Mouse (Mus musculus) liver, postnatal 0 days (tissue): ENCODE results near the gene Actl10.

ENCODE experiments used
- CTCF ChIP-seq: sonication (generic); IDR thresholded peaks from 2 replicates; pipeline ENCODE4 v1.5.1; 2016; ENCODE audit warnings: antibody characterized with exemption, low read depth
- EP300 ChIP-seq: IDR thresholded peaks from 2 replicates; pipeline ENCODE4 v1.6.1; 2016; ENCODE audit warnings: antibody characterized with exemption, low read depth, mild to moderate bottlenecking

DNA sequence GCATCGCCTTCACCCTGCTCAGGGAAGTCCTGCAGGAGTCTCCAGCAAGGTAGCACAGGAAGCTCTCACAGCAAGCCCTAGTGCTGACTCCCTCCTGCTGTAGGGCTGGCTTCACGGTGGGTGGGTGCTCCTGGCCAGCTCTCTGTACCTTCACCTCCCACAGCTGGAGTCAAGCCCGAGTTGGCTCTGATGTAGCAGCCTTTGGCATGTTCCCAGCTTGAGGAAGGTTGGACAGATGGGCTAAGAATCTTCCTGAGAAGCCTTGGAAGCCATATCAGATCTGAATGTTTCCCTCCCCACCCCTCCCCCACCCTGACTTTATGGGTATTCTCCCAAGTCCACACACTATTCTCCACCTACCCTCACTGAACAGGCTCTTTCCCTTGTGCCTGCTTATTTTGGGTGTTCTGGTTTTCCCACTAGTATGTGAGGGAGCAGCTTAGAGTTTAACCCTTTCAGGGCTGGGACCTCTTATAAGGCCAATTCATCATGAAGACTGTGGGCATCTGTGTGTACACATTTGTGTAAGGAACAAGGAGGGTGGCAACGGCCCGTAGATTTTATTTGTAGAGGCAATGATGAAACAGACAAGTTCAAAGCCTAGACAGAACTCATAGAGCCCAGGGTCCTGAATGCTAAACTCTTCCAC lies 5.7 kb downstream of the Actl10 start:
- TF ChIP-seq CTCF (no peak), EP300 (no peak)
